Mouse (Mus musculus) embryonic facial prominence, embryonic 11.5 days (tissue): ENCODE measurements at regions not wholly inside any gene's neighbourhood (a gene's known extent, or its start where the extent isn't known, plus 50 kb on each side); places are given as distances from the start of the nearest gene placed in this dataset.

ENCODE experiments used
- ATAC-seq: fragments of 200-750 bp; cut with Nextera tagmentation; replicated peaks from 2 replicates; pipeline ENCODE4 v1.8.0; 2017; ENCODE audit warnings: low read depth; ENCODE audit not compliant: insufficient number of reproducible peaks, low FRiP score, low TSS enrichment
- DNase-seq: peaks from one replicate; pipeline ENCODE4 v3.0.0-alpha.2; 2015; ENCODE audit warnings: low spot score
- H3K27ac ChIP-seq: fragments of 300-500 bp; sonication (generic); replicated peaks from 2 replicates; pipeline ENCODE4 v1.5.1; 2014; ENCODE audit warnings: mild to moderate bottlenecking, low read depth, low read length, control low read depth
- H3K27me3 ChIP-seq: fragments of 300-500 bp; sonication (generic); 2 replicates; pipeline ENCODE4 v1.6.1; 2014; ENCODE audit warnings: mild to moderate bottlenecking, low read length, moderate library complexity, mixed read lengths; ENCODE audit not compliant: control insufficient read depth, insufficient read depth
- H3K36me3 ChIP-seq: fragments of 300-500 bp; sonication (generic); replicated peaks from 2 replicates; pipeline ENCODE4 v1.6.1; 2014; ENCODE audit warnings: low read depth, mild to moderate bottlenecking, low read length, moderate library complexity, mixed read lengths; ENCODE audit not compliant: control insufficient read depth, insufficient read depth
- H3K4me1 ChIP-seq: fragments of 300-500 bp; sonication (generic); 2 replicates; pipeline ENCODE4 v1.6.1; 2014; ENCODE audit warnings: low read length, mixed read lengths; ENCODE audit not compliant: control insufficient read depth, insufficient read depth
- H3K4me2 ChIP-seq: fragments of 300-500 bp; sonication (generic); 2 replicates; pipeline ENCODE4 v1.6.1; 2014; ENCODE audit warnings: low read depth, mild to moderate bottlenecking, control low read depth, low read length, moderate library complexity
- H3K4me3 ChIP-seq: fragments of 300-500 bp; sonication (generic); 2 replicates; pipeline ENCODE4 v1.5.1; 2014; ENCODE audit warnings: low read depth, low read length, control low read depth
- H3K9ac ChIP-seq: fragments of 300-500 bp; sonication (generic); replicated peaks from 2 replicates; pipeline ENCODE4 v1.6.1; 2014; ENCODE audit warnings: mild to moderate bottlenecking, control low read depth, low read length
- H3K9me3 ChIP-seq: fragments of 300-500 bp; sonication (generic); replicated peaks from 2 replicates; pipeline ENCODE4 v1.6.1; 2016; ENCODE audit warnings: mild to moderate bottlenecking, low read length, inconsistent platforms, mixed read lengths; ENCODE audit not compliant: control insufficient read depth
- WGBS: fragments of 180-500 bp; shearing (Covaris S2); extraction: QIAGEN DNeasy Blood & Tissue Kit; methylation state at CpG from one replicate; pipeline ENCODE4 v1.1.7; 2014; 5-methylcytosine and 5-hydroxymethylcytosine counted together

- Histone ChIP-seq H3K4me2 (no peak overlapping the region), H3K9ac (no peak overlapping the region), H3K4me1 (no peaks in the 10 kb centered on the region; the same call in 1 of the 2 replicates), H3K27ac (no peak overlapping the region), H3K4me3 (no peak overlapping the region), H3K27me3 (no peaks in the 10 kb centered on the region), H3K9me3 (no peaks in the 10 kb centered on the region), H3K36me3 (no peaks in the 10 kb centered on the region)
- ATAC-seq (no peak), DNase-seq (no peak)
- WGBS = 87% methylated on average over 9 of the region's 9 CpGs
These were observed 77.3 kb upstream of the Kdm7a start for GRCm38 (mm10) chr6:39283761-39284415.

DNA sequence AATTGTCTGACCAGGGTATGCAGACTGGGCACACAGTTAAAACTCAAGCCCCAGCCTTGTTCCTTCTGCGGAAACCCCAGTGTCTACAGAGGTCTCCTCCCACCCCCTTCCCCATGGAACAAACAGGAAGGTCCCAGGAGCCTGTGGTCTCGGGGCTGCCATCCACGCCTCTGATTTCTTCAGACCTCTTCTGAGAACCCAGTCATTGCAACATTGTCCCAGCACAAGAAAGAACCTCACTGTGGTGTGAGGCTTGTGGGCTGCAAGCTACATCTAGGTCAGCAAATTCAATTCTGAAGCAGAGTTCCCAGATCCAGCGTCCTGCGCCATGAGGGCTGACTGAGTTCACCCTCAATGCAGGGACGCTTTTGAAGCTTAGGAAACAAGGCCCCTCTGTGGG, 71.7 kb upstream of the Kdm7a start:
- no peaks in the 10 kb centered on the region for H3K27me3 ChIP-seq
- H3K9me3 ChIP-seq = no peaks in the 10 kb centered on the region
- no peak overlapping the region for H3K9ac ChIP-seq
- 87% methylated on average over 6 of the region's 6 CpGs for WGBS
- H3K27ac ChIP-seq = no peak overlapping the region
- H3K36me3 ChIP-seq = no peaks in the 10 kb centered on the region
- no peak overlapping the region for H3K4me2 ChIP-seq
- no peak for DNase-seq
- no peaks in the 10 kb centered on the region for H3K4me1 ChIP-seq
- no peak overlapping the region for H3K4me3 ChIP-seq
- ATAC-seq = no peak

DNA sequence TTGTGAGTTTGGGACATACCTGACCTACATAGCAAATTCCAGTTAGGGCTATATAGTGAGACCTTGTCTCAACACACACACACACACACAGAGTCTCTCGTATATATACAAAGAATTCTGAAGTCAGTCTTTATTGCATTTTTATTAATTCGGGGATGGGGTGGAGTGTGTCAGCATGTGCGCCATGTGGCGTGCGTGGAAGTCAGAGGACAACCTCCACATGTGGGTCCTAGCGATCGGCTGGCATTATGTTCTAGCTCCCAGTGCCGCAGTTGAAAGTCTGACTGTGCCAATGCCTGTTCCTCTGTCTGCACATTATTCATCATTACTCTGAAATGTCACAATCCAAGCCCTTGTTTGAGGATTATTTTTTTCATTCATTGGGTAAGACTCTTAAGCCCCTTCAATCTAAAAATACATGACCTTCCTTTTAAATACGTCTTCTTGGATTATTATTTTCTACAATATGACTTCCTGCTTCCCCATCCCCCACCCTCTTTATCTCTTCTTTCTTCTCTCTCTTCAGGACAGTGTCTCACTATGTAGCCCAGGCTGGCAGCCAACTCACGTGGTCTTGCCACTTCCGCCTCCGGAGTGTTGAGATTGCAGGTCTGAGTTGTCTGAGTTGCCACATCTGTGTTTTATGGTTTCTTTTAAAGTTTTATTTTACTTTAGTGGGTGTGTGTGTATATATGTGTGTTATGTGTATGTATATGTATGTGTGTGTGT, 68.3 kb upstream of the Kdm7a start:
- Histone ChIP-seq H3K27ac (no peak overlapping the region), H3K4me1 (no peaks in the 10 kb centered on the region), H3K27me3 (no peaks in the 10 kb centered on the region), H3K4me2 (no peak overlapping the region), H3K36me3 (no peaks in the 10 kb centered on the region), H3K9me3 (no peaks in the 10 kb centered on the region), H3K4me3 (no peak overlapping the region), H3K9ac (no peak overlapping the region)
- ATAC-seq (no peak), DNase-seq (no peak)
- 88% methylated on average over 12 of the region's 12 CpGs for WGBS

GRCm38 (mm10) chr6:39273427-39273826, 66.8 kb upstream of the Kdm7a start:
- 97% methylated on average over 1 of the region's 1 CpGs for WGBS
- ATAC-seq = no peak
- H3K4me2 ChIP-seq = no peak overlapping the region
- no peaks in the 10 kb centered on the region for H3K36me3 ChIP-seq
- H3K9ac ChIP-seq = no peak overlapping the region
- no peaks in the 10 kb centered on the region for H3K9me3 ChIP-seq
- 0 out of 2 replicates have a peak, but pooled peaks cover 2% of the 10 kb centered on the region for H3K4me1 ChIP-seq
- no peak overlapping the region for H3K4me3 ChIP-seq
- no peaks in the 10 kb centered on the region for H3K27me3 ChIP-seq
- H3K27ac ChIP-seq = no peak overlapping the region
- DNase-seq = no peak

DNA sequence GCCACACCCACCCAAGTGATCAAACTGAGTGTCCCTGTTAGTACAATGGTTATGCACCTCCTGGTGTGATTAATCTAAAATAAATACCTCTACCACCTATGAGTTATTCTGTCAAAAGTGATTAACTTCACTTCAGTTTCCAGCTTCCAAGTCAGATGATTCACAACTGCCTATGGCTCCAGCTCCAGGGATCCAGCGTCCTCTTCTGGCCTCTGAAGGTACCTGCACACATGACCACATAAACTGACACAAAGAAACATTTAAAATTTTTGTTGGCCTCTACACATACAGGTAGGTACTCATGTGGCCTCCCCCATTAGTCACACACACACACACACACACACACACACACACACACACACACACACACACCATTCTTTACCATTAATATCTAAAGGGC, 63.9 kb upstream of the Kdm7a start:
- Histone ChIP-seq H3K27me3 (no peaks in the 10 kb centered on the region), H3K9me3 (no peaks in the 10 kb centered on the region), H3K4me2 (no peak overlapping the region), H3K9ac (no peak overlapping the region), H3K4me3 (no peak overlapping the region), H3K4me1 (0 out of 2 replicates have a peak, but pooled peaks cover 2% of the 10 kb centered on the region), H3K27ac (no peak overlapping the region), H3K36me3 (no peaks in the 10 kb centered on the region)
- DNase-seq (no peak), ATAC-seq (no peak)
- 89% methylated on average over 1 of the region's 1 CpGs for WGBS

DNA sequence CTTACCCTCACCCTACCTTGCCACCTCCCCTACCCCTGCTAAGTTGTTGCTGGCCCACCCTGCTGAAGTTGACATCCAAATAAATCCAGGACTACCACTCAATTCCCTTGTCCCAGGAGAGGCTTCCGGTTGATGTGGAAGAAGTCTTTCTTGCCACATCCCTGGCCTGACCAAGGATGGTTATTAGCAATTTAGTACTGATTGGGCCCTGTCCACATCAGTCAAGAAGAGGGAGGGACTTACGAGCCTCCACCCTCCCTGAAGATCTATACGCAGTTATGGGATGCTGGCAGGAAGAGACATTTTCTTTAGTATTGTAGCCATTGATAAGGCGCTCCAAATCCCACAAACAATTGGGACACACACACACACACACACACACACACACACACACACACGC, 63.1 kb upstream of the Kdm7a start:
- Histone ChIP-seq H3K27me3 (no peaks in the 10 kb centered on the region), H3K4me1 (0 out of 2 replicates have a peak, but pooled peaks cover 2% of the 10 kb centered on the region), H3K9ac (no peak overlapping the region), H3K9me3 (no peaks in the 10 kb centered on the region), H3K36me3 (no peaks in the 10 kb centered on the region), H3K27ac (no peak overlapping the region), H3K4me3 (no peak overlapping the region), H3K4me2 (no peak overlapping the region)
- DNase-seq (no peak), ATAC-seq (no peak; the same call in 1 of the 2 replicates)
- 46% methylated on average over 5 of the region's 5 CpGs for WGBS

GRCm38 (mm10) chr6:39268647-39269428, 62.2 kb upstream of the Kdm7a start:
- ATAC-seq (no peak), DNase-seq (peak; percentile 33)
- WGBS = 12% methylated on average over 8 of the region's 8 CpGs
- H3K36me3 ChIP-seq = no peaks in the 10 kb centered on the region
- H3K4me1 ChIP-seq = 0 out of 2 replicates have a peak, but pooled peaks cover 2% of the 10 kb centered on the region
- H3K27me3 ChIP-seq = no peaks in the 10 kb centered on the region
- H3K4me2 ChIP-seq = no peak overlapping the region
- no peaks in the 10 kb centered on the region for H3K9me3 ChIP-seq
- no peak overlapping the region for H3K4me3 ChIP-seq
- no peak overlapping the region for H3K9ac ChIP-seq
- H3K27ac ChIP-seq = no peak overlapping the region

DNA sequence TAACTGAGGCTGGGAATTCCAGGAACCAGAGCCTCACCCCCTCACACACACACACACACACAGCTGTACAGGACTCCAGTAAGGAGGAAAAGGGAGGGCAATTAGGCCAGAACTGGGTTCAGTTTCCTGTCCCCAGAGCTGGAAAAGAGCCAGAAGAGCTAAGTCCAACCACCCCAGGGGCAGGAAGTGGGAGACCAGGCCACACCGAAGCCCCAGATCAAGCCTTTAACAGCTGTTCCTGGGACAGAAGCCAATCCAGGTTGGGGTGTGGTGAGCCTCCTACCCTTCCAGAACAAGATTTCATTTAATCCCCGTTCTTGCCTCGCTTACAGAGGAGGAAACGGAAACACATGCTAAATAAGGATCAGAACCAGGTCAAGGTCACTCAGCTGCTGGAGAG, 58.1 kb upstream of the Kdm7a start:
- 52% methylated on average over 4 of the region's 4 CpGs for WGBS
- Histone ChIP-seq H3K4me2 (no peak overlapping the region), H3K9me3 (no peaks in the 10 kb centered on the region), H3K4me1 (0 out of 2 replicates have a peak, but pooled peaks cover 2% of the 10 kb centered on the region), H3K4me3 (no peak overlapping the region), H3K27me3 (no peaks in the 10 kb centered on the region), H3K9ac (no peak overlapping the region), H3K36me3 (no peaks in the 10 kb centered on the region), H3K27ac (no peak overlapping the region)
- DNase-seq (no peak), ATAC-seq (no peak)
